Mouse (Mus musculus) cerebellum, postnatal 10 days (tissue): ENCODE data around the gene Fam198b.
A peak's percentile ranks its signal among the peaks of the same experiment; 100 is the strongest.

ENCODE experiments used
- DNase-seq, 2 experiments: peaks; one replicate each; pipeline ENCODE4 v3.0.0; 2021; ENCODE audit warnings: mixed read lengths in 2 of 2

Gene Fam198b

GRCm38 (mm10) chr3:79885686-79886356 lies 1.5 kb downstream of the Fam198b start:
- DNase-seq, result no peak

GRCm38 (mm10) chr3:79886357-79887091 lies 2.2 kb downstream of the Fam198b start:
- DNase-seq, result peak; percentile 70 to 78

DNA sequence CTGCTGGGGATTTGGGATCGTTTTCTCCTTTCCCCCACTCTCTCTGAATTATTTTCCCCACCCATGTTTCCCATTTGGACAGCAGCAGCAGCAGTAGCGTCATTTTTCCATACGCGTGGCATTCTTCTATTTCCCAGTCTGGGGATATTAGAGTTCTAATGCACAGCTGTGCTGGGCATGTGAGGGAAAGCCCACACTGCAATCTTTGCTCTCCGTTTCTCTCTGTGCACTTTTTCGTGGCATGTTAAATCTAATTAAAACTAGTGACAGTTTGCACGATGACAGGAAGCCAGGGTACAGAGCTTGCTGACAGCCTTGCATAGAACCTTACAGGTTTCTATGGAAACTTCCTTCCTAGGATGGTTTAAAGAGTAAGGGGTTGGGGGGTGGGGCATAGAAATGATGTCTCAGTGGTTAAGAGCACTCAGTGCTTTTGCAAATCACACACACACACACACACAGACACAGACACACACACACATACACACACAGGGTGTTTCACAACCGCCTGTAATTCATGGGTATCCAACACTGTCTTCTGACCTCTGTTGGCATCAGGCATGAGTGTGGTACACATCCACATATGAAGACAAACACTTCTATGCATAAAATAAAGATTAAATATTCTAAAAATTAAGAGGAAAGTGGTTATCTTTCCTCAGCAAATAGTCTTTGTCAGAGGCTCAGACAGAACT lies 3.0 kb downstream of the Fam198b start:
- no peak for DNase-seq

GRCm38 (mm10) chr3:79887966-79888365 lies 3.6 kb downstream of the Fam198b start:
- no peak for DNase-seq

- peak; percentile 42 to 63 for DNase-seq
Observed at GRCm38 (mm10) chr3:79897534-79898370, 13.4 kb downstream of the Fam198b start.

GRCm38 (mm10) chr3:79898514-79898913 lies 14.2 kb downstream of the Fam198b start:
- DNase-seq, result no peak

DNA sequence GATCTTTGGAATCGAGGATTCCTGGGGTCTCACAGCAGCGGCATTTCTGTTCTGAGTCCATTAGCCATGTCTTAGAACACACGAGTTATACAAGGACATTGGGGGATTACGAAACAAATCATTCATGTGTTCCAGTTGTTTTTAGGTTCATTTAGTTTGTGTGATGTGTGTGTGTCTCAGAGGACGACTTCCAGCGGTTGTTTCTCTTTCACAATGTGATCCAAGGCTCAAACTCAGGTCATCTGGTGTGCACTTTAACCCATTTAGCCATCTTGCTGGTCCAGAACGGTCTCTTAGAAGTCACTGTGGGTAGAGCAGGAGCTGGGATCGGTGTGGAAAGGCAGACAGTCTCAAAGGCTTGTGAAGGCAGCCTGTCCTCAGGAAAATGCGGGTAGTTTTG lies 15.6 kb downstream of the Fam198b start:
- no peak for DNase-seq

DNA sequence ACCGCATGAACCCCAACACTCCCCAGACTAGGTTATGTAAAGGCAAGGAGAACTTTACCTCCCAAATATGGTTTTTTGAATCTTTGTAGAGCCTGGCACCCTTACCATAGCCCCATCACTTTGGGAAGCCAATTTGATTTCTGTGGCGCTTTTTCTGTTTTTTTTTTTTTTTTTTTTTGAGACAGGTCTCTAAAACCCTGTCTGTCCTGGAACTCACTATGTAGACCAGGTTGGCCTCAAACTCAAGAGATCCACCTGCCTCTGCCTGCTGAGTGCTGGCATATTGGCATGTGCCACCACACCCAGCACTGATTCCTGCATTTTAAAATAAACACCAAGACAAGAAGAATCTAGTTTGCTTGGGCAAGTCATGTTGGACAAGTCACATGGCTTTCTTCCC lies 16.2 kb downstream of the Fam198b start:
- DNase-seq, result no peak

DNA sequence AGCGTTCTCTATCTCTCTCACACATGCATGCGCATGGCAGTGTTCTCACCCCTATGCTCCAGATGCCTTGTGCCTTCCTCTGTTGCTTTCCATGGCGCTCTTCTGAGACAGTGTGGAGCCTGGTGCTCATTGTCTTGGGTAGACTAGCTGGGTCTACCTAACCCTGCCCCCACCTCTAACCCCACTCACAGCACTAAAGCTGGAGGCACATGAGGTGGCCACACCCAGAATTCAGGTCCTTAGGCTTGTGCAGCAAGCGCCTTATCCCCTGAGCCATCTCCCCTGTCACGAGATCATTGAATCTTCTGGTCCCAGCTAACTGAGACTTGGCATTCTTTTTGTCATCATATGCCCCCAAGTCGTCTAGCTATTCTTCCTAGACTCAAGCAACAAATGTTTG lies 17.0 kb downstream of the Fam198b start:
- no peak for DNase-seq

GRCm38 (mm10) chr3:79901734-79902133 lies 17.4 kb downstream of the Fam198b start:
- DNase-seq, result no peak

DNA sequence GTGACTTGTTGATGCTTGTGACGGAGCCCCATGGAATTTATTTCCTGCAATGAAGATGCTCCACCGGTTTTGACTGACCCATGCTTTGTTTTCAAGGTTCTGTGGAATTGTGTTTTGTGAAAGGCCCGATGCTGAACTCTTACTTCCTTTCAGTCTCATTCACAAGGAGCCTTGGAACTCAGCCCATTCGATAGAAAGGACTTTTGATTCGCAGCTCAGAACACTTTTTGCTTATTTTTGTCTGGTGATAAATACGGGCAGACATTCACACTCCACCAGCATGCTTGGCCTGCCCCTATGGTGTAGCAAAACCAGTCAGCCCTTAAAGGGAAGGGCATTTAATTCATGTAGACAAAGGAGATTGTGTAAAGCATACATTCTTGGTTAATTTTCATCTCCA lies 19.5 kb downstream of the Fam198b start:
- DNase-seq, result no peak

- no peak for DNase-seq
Observed at GRCm38 (mm10) chr3:79904238-79904757, 20.0 kb downstream of the Fam198b start.

DNA sequence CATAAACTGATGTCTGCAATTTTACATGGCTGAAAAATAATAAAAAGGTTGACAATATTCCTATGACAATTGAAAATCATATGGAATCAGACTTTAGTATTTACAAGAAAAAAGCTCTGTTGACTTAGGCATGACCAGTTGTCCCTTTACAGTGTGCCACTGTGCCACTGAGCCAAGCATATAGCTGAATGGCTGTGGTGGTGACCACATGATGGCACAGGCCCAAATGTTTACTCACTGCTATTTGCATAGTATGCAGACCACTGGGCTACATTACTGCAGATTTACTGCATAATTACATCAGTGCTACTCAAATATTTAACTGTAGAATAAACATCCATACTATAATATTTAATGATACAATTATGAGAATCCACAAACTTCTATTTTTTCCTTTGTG lies 21.1 kb downstream of the Fam198b start:
- DNase-seq, result no peak

DNA sequence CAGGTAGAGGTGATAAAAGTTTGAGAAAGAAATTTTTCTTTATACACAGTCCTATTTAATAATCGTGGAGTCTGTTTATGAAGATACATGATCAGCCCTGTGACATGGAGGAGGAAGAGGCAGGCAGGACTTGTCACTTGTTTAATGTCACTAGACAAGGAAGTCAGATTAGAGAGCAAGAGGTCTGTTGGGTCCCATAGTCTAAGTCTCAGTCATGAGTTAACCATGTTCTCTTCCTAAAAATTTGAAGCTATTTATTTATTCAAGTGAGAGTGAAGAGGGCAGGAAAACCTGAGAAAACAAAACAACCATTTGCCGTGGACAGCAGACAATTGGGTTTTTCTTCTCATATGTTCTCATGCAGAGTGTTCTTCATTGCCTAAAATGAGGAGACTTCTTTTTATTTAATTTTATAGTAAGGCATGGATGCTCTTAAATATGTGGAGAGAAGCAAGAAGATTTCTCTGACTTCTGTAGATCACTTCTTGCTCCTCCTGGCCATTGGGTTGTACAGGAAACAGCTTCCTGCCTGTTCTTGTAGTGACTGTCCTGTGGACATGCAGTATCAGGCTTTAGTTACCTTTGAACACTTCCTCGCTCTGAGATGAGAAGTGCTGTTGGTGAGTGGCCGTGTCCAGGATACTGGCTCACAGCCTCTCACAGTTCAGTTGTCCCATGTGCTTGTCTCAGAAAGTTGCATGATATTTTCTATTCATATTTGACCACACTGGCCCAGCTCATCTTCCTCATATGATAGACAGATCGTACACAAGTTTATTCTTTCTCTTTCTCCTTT lies 22.1 kb downstream of the Fam198b start:
- DNase-seq, result no peak

DNA sequence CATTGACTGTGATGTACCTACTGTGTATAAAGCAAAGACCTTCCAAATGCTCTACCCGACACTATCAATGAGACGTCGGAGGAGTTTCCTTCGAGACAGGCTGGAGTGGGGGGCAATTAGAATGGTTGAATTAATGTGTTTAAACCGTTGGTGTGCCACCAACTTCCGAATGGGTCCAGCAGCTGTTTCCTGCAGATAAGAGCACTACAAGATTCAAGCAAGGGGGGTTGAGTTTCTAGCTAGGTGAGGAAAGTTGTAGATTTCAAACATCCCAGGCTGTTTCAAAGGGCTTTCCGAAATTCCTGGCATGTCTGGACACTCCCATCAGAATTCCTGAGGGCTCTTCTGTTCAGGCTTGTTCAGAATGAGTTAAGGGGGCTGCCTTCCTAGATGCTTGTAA lies 22.9 kb downstream of the Fam198b start:
- DNase-seq, result no peak

GRCm38 (mm10) chr3:79910375-79911141 lies 26.2 kb downstream of the Fam198b start:
- no peak for DNase-seq

DNA sequence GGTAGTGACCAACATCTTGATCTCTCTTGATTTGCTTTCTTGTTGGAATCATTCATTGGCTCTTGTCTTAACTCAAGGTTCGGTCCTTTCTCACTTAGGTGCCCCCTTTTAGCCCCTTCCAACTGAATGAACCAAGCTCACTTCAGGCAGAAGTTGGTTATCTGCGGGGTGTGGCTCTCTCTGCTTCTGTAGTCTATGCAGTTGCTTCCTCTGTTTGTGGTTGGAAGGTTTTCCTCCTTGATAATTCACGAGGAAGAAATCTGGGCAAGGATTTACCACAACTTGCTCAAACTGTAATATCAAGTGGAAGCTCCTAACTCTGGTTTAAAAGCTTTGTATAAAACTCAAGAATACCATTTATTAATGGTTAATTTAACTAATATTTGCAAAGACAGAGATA lies 26.8 kb downstream of the Fam198b start:
- no peak for DNase-seq

DNA sequence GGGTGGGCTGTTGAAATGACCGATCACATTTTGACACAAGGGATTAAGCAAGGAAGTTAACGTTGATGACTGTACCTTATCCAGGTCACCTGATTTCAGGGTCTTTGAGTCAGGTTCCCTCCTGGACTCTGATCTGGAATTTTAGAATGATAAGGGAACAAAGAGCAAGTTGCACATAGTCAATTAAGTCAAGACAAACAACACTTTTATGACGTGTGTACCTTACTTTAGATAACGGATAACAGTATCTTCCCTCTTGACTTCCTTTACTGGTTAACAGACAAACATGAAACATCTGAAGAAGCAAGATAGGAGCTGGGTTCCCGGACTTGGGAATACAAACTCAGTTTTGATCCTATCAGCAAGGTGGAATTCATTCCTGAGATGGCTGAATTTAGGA lies 29.7 kb downstream of the Fam198b start:
- DNase-seq, result no peak

- DNase-seq, result no peak
Observed at GRCm38 (mm10) chr3:79916185-79916584, 31.9 kb downstream of the Fam198b start.

GRCm38 (mm10) chr3:79918761-79919160 lies 34.4 kb downstream of the Fam198b start:
- no peak for DNase-seq
